Comparison of ENCODE assay signal across 33 mouse cellular contexts in genomic region chr5:53481021-53481420, GRCm38 (mm10). TPM values are rescaled to one million over a fixed set of nuclear protein-coding genes. Genes with fewer than 3 reads are reported as not detected.
DNase-seq lines count a peak whose midpoint lies in the region; ATAC-seq lines count a peak whose summit lies in the region.
"Had no signal": no experiment of that assay in that cellular context is flagged by ENCODE, and none has a peak within 500 bp of the region (broad histone marks: within the 10 kb centered on the region; RNA-seq: fewer than 3 reads in every experiment).

No protein-coding gene starts in this region.

- no peaks in the 10 kb centered on the region for H3K27me3 ChIP-seq in heart, embryonic 12.5 days (replicated peaks)
- H3K27me3 ChIP-seq: embryonic facial prominence, embryonic 13.5 days; forebrain, embryonic 13.5 days; Patski had no signal

- no peak for ATAC-seq in heart, embryonic 12.5 days (ENCODE audit: insufficient number of reproducible peaks, low FRiP score)
- ATAC-seq: CD4-positive, CD25-positive, alpha-beta regulatory T cell, adult 4 months; forebrain, embryonic 13.5 days; forebrain, embryonic 16.5 days; hindbrain, postnatal 0 days; inflammation-experienced regulatory T-cells, adult 6 months; intestine, embryonic 16.5 days; Patski had no signal

- H3K36me3 ChIP-seq in heart, embryonic 12.5 days: no peaks in the 10 kb centered on the region
- H3K36me3 ChIP-seq: embryonic facial prominence, embryonic 10.5 days; embryonic facial prominence, embryonic 13.5 days; forebrain, embryonic 10.5 days; heart, embryonic 15.5 days; hindbrain, embryonic 10.5 days had no signal

- no peaks in the 10 kb centered on the region for H3K9me3 ChIP-seq in heart, embryonic 12.5 days (replicated peaks)
- H3K9me3 ChIP-seq: embryonic facial prominence, embryonic 10.5 days; embryonic facial prominence, embryonic 13.5 days; forebrain, embryonic 10.5 days; forebrain, embryonic 13.5 days; heart, embryonic 15.5 days; hindbrain, embryonic 10.5 days had no signal

- H3K4me2 ChIP-seq in heart, embryonic 12.5 days: no peak overlapping the region
- H3K4me2 ChIP-seq: embryonic facial prominence, embryonic 13.5 days; forebrain, embryonic 13.5 days; heart, embryonic 11.5 days; heart, embryonic 15.5 days; hindbrain, embryonic 14.5 days had no signal

- DNase-seq in lung, postnatal 25 days (ENCODE audit: low spot score): peak; percentile 22
- DNase-seq in lung, postnatal 4 days: no peak
- peak; percentile 41 for DNase-seq in 3134 (ENCODE audit: extremely low read depth, insufficient read length, low spot score)
- DNase-seq in 416B (ENCODE audit: low read depth): peak; percentile 39
- DNase-seq in NIH3T3 (ENCODE audit: low read depth): peak; percentile 52
- no peak for DNase-seq in left cerebral cortex, adult 18-20 months (ENCODE audit: low spot score in 2 of 2)
- DNase-seq: adrenal gland, postnatal 10 days; adrenal gland, postnatal 36 days; B cell, adult 2 months; cerebellum, adult 18-20 months; cerebellum, adult 9-11 months; cerebellum, postnatal 25 days; embryo, embryonic 11 days; gastrocnemius, postnatal 10 days; gastrocnemius, postnatal 36 days; heart, adult 2 months; heart, postnatal 10 days; heart, postnatal 36 days had no signal

- no peak overlapping the region for H3K27ac ChIP-seq in heart, embryonic 12.5 days (ENCODE audit: poor library complexity, severe bottlenecking)
- H3K27ac ChIP-seq: embryonic facial prominence, embryonic 10.5 days; embryonic facial prominence, embryonic 13.5 days; forebrain, embryonic 10.5 days; forebrain, embryonic 13.5 days; heart, adult 2 months; heart, embryonic 15.5 days; hindbrain, embryonic 10.5 days; hindbrain, embryonic 14.5 days; hindbrain, postnatal 0 days had no signal

- H3K9ac ChIP-seq in heart, embryonic 12.5 days: no peak overlapping the region
- H3K9ac ChIP-seq: embryonic facial prominence, embryonic 13.5 days; forebrain, embryonic 13.5 days; heart, embryonic 15.5 days; hindbrain, embryonic 14.5 days had no signal

- H3K4me3 ChIP-seq in heart, embryonic 12.5 days: no peak overlapping the region
- H3K4me3 ChIP-seq: embryonic facial prominence, embryonic 10.5 days; embryonic facial prominence, embryonic 13.5 days; forebrain, embryonic 10.5 days; forebrain, embryonic 13.5 days; heart, adult 2 months; heart, embryonic 15.5 days; hindbrain, embryonic 10.5 days had no signal

- 82% methylated on average over 2 of the region's 2 CpGs for WGBS in heart, embryonic 12.5 days

- no peaks in the 10 kb centered on the region for H3K4me1 ChIP-seq in heart, embryonic 12.5 days (replicated peaks)
- H3K4me1 ChIP-seq: embryonic facial prominence, embryonic 10.5 days; forebrain, embryonic 10.5 days; forebrain, embryonic 13.5 days; heart, embryonic 15.5 days; hindbrain, embryonic 10.5 days had no signal

RNA-seq across cellular contexts. Expression of gene Rbpj, which starts 15.1 kb away (rescaled TPM):
- 10 to 100 TPM; 27.8 to 29.0 TPM for total RNA-seq in left cerebral cortex, adult 18-20 months (2021)
- polyA plus RNA-seq in heart, embryonic 12.5 days (2016; fragmentation: Nextera tagmentation; extraction: Ambion mirVana): 26.2 and 27.0 TPM in 2 replicates

Comparison
In these comparisons a context has a peak if more than half of its experiments do, and no peak if none do; other contexts are left out.
1. DNase-seq: peak in lung, postnatal 25 days (single experiment), 3134 (single experiment), 416B (single experiment) and NIH3T3 (single experiment); none in lung, postnatal 4 days (0 of 2) and left cerebral cortex, adult 18-20 months (0 of 2).